Mouse (Mus musculus) testis, adult 2 months (tissue): ENCODE results near the gene Rab2b.

Experiments
- CTCF ChIP-seq: fragments of 200-500 bp; IDR thresholded peaks from 2 replicates; pipeline ENCODE4 v1.5.1; 2012; ENCODE audit warnings: low read depth, mild to moderate bottlenecking, inconsistent platforms, low read length, moderate library complexity; ENCODE audit not compliant: control insufficient read depth, insufficient read depth, insufficient replicate concordance
- POLR2A ChIP-seq: fragments of 200-500 bp; IDR thresholded peaks from 2 replicates; pipeline ENCODE4 v1.6.1; 2012; ENCODE audit warnings: low read depth, mild to moderate bottlenecking, inconsistent platforms, low read length, moderate library complexity; ENCODE audit not compliant: control insufficient read depth

- TF ChIP-seq CTCF (no peak), POLR2A (no peak)
These were observed 48.1 kb upstream of the Rab2b start for GRCm38 (mm10) chr14:52327375-52327901.
